Mouse (Mus musculus): ENCODE measurements around the gene Them7.

- no peak for TF ChIP-seq CTCF (IDR thresholded peaks at IDR 0.05; ENCODE audit: low read depth, low read length)
- no peak for TF ChIP-seq POLR2A (IDR thresholded peaks at IDR 0.05; ENCODE audit: extremely low read depth, insufficient read depth, low read length)
Observed at GRCm38 (mm10) chr2:105295823-105296222, 71.7 kb downstream of the Them7 start.

Data from liver, adult 2 months (tissue).